Mouse (Mus musculus): ENCODE data around the gene Mnt. TPM values are rescaled to one million over a fixed set of nuclear protein-coding genes. Genes with fewer than 3 reads are reported as not detected.

The Mnt gene
- polyA plus RNA-seq, 1 experiment from 2014 or later, result 9.2 TPM

DNA sequence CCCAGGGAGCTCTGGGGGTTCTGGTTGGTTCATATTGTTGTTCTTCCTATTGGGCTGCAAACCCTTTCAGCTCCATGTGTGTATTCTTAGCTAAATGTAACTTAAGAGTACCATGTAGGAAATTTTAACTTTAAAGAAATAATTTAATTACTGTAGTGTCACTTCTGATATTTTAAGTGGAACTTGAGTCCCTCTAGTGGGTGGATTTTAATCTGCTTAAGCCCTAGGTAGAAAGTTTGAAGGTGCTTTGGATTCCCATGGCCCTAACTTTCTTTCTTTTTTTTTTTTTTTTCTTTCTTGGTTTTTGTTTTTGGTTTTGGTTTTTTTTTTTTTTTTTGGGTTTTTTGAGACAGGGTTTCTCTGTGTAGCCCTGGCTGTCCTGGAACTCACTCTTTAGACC, 14.9 kb upstream of the Mnt start:
- no peak overlapping the region for H3K27ac ChIP-seq (ENCODE audit: low read length)

DNA sequence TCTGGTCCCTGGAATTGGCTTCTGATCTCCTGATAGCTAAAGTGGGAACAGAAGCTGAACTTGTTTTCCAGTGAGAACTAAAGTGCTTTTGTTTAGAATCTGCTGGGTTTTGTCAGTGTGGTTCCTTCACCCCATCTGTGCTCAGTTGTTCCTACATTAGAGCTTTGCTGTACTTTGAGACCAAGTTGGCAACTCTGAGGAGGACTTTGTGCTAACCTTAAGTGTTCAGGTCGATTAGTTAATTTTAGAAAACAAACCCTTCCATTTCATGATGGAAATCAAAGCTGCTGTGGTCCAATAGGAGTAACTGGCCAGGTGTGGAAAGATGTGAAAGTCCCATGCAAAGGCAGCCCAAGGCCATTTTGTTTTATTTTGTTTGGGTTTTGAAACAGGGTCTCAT, 9.8 kb upstream of the Mnt start:
- no peak overlapping the region for H3K4me3 ChIP-seq (replicated peaks; ENCODE audit: low read length)
- no peak for ATAC-seq
- no peak overlapping the region for H3K27ac ChIP-seq (ENCODE audit: low read length)
- no peaks in the 10 kb centered on the region for H3K4me1 ChIP-seq (replicated peaks; ENCODE audit: control insufficient read depth, insufficient read depth, low read length)
- peaks cover 4% of the 10 kb centered on the region; the same call in 1 of the 2 replicates for H3K36me3 ChIP-seq (ENCODE audit: control insufficient read depth, insufficient read depth)
- H3K9me3 ChIP-seq (ENCODE audit: control insufficient read depth, low read length), result no peaks in the 10 kb centered on the region
- no peak overlapping the region for H3K4me2 ChIP-seq (ENCODE audit: low read length)
- 53% methylated on average over 1 of the region's 1 CpGs for WGBS
- H3K9ac ChIP-seq (replicated peaks; ENCODE audit: low read depth, low read length), result no peak overlapping the region
- H3K27me3 ChIP-seq (replicated peaks; ENCODE audit: control insufficient read depth, insufficient read depth, low read length), result no peaks in the 10 kb centered on the region

More for the DNA sequence above, 14.9 kb upstream of the Mnt start:
- no peaks in the 10 kb centered on the region for H3K9me3 ChIP-seq (ENCODE audit: control insufficient read depth, low read length)
- H3K9ac ChIP-seq (replicated peaks; ENCODE audit: low read depth, low read length), result no peak overlapping the region
- no peak overlapping the region for H3K4me2 ChIP-seq (ENCODE audit: low read length)
- no peaks in the 10 kb centered on the region for H3K4me1 ChIP-seq (replicated peaks; ENCODE audit: control insufficient read depth, insufficient read depth, low read length)
- H3K27me3 ChIP-seq (replicated peaks; ENCODE audit: control insufficient read depth, insufficient read depth, low read length), result no peaks in the 10 kb centered on the region
- no peak overlapping the region for H3K4me3 ChIP-seq (replicated peaks; ENCODE audit: low read length)
- peaks cover 4% of the 10 kb centered on the region; the same call in 1 of the 2 replicates for H3K36me3 ChIP-seq (ENCODE audit: control insufficient read depth, insufficient read depth)
- no peak for ATAC-seq

DNA sequence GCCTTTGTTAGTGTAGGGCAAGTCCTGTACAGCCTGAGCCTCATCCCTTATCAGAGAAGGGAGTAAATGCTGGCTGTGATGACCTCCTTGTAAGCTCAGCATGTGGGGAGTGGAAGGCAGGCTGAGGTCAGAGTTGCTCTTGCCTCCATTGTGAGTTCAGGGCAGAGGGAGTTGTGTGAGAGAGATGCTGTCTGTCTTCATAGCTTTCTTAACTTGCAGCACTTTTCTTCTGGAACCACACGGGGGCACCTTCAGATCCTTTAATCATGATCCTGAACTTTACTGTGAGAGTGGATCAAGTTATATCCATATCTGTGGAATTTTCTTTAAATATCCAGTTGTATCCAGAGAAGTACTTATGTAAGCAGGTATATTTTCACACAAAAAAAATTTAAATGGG, 9.3 kb upstream of the Mnt start:
- no peak overlapping the region for H3K27ac ChIP-seq (ENCODE audit: low read length)
- H3K4me3 ChIP-seq (replicated peaks; ENCODE audit: low read length), result no peak overlapping the region
- no peaks in the 10 kb centered on the region for H3K9me3 ChIP-seq (ENCODE audit: control insufficient read depth, low read length)
- peaks cover 4% of the 10 kb centered on the region; the same call in 1 of the 2 replicates for H3K36me3 ChIP-seq (ENCODE audit: control insufficient read depth, insufficient read depth)
- H3K4me2 ChIP-seq (ENCODE audit: low read length), result no peak overlapping the region
- no peaks in the 10 kb centered on the region for H3K27me3 ChIP-seq (replicated peaks; ENCODE audit: control insufficient read depth, insufficient read depth, low read length)
- 26% methylated on average over 1 of the region's 1 CpGs for WGBS
- no peak overlapping the region for H3K9ac ChIP-seq (replicated peaks; ENCODE audit: low read depth, low read length)
- no peak for ATAC-seq
- no peaks in the 10 kb centered on the region for H3K4me1 ChIP-seq (replicated peaks; ENCODE audit: control insufficient read depth, insufficient read depth, low read length)

DNA sequence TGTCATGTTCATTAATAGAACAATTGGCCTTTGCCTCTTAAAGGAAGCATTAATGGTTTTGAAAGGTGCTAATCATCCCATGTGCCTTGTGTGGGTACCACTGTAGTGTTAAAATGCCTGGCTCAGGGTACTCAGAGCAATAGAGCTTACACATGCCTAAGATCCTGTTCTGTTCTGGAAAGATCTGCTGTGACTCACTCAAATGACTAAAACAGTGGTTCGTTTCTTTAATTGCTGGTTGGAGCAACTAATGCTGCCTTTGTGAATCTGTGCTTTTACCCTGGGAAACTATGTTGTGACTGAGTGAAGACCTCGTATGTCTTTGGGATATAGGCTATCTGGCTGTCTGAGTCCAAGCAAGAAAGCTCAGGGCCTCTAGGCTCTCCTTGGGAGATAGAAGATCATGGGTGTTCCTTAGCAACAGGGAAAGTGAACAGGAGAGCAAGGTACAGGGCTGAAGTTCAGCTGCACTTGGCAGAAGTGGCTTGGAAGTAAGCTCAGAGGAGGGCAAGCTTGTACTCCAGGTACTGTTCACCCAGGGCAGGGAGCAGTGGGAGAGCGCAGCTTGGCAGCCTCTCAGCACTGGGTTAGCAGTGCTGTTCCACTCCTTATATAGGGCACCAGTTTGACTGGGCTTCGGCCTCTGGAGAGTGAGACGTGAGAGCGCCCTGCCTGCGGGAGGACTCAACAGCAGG, 7.8 kb upstream of the Mnt start:
- Histone ChIP-seq H3K27me3 (replicated peaks; ENCODE audit: control insufficient read depth, insufficient read depth, low read length) (no peaks in the 10 kb centered on the region), H3K9me3 (ENCODE audit: control insufficient read depth, low read length) (no peaks in the 10 kb centered on the region), H3K4me1 (replicated peaks; ENCODE audit: control insufficient read depth, insufficient read depth, low read length) (no peaks in the 10 kb centered on the region), H3K9ac (replicated peaks; ENCODE audit: low read depth, low read length) (no peak overlapping the region), H3K27ac (ENCODE audit: low read length) (no peak overlapping the region), H3K4me3 (replicated peaks; ENCODE audit: low read length) (no peak overlapping the region), H3K4me2 (ENCODE audit: low read length) (no peak overlapping the region), H3K36me3 (ENCODE audit: control insufficient read depth, insufficient read depth) (0 out of 2 replicates have a peak, but pooled peaks cover under 1% of the 10 kb centered on the region)
- ATAC-seq, result no peak
- WGBS, result 83% methylated on average over 7 of the region's 7 CpGs

DNA sequence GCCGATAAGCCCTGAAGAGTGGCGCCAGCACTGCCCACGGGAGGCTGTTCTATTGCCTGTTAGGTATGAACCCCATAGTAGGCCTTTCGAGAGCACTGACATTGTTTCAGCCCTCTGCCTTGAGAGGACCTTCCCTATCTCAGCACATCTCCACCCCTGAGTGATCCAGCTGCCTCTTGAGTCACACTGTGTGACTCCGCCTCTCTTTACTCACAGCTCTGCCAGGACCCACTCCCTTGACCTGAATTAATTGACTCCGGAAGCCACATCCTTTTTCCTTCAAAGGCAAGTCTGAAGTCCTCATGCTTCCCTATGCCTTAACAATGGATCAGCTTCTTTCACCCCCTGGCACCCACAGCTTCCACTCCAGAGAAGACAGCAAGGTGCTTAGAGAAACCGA, 4.6 kb upstream of the Mnt start:
- H3K9me3 ChIP-seq (ENCODE audit: control insufficient read depth, low read length), result no peaks in the 10 kb centered on the region
- no peaks in the 10 kb centered on the region for H3K36me3 ChIP-seq (ENCODE audit: control insufficient read depth, insufficient read depth)
- peaks cover 7% of the 10 kb centered on the region for H3K4me1 ChIP-seq (replicated peaks; ENCODE audit: control insufficient read depth, insufficient read depth, low read length)
- H3K4me3 ChIP-seq (replicated peaks; ENCODE audit: low read length), result no peak overlapping the region
- no peak overlapping the region for H3K27ac ChIP-seq (ENCODE audit: low read length)
- no peak for ATAC-seq
- no peak overlapping the region for H3K4me2 ChIP-seq (ENCODE audit: low read length)
- no peaks in the 10 kb centered on the region for H3K27me3 ChIP-seq (replicated peaks; ENCODE audit: control insufficient read depth, insufficient read depth, low read length)
- H3K9ac ChIP-seq (replicated peaks; ENCODE audit: low read depth, low read length), result no peak overlapping the region
- 76% methylated on average over 7 of the region's 7 CpGs for WGBS

DNA sequence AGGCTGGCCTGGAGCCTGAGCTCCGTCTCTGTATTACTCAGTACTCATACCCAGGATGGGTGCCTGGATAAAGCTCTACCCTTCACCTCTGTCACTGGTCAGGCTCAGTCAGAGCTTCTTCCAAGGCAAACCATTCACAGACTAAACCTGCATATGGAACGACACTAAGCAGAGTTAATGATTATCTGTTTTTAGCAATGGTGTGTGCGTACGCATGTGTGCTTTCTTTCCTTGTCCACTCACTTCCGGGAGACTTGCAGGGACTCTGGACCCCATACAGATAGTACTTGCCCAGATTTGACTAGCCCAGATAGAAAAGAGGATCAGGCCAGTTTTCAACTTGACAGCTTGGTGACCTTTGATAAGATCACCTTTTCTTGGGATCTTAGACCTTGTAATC, 4.0 kb upstream of the Mnt start:
- H3K27ac ChIP-seq (ENCODE audit: low read length), result no peak overlapping the region
- no peak for ATAC-seq
- no peaks in the 10 kb centered on the region for H3K9me3 ChIP-seq (ENCODE audit: control insufficient read depth, low read length)
- WGBS, result 90% methylated on average over 5 of the region's 5 CpGs
- no peak overlapping the region for H3K4me3 ChIP-seq (replicated peaks; ENCODE audit: low read length)
- no peak overlapping the region for H3K9ac ChIP-seq (replicated peaks; ENCODE audit: low read depth, low read length)
- H3K36me3 ChIP-seq (ENCODE audit: control insufficient read depth, insufficient read depth), result no peaks in the 10 kb centered on the region
- no peak overlapping the region for H3K4me2 ChIP-seq (ENCODE audit: low read length)
- peaks cover 7% of the 10 kb centered on the region for H3K4me1 ChIP-seq (replicated peaks; ENCODE audit: control insufficient read depth, insufficient read depth, low read length)
- H3K27me3 ChIP-seq (replicated peaks; ENCODE audit: control insufficient read depth, insufficient read depth, low read length), result no peaks in the 10 kb centered on the region

DNA sequence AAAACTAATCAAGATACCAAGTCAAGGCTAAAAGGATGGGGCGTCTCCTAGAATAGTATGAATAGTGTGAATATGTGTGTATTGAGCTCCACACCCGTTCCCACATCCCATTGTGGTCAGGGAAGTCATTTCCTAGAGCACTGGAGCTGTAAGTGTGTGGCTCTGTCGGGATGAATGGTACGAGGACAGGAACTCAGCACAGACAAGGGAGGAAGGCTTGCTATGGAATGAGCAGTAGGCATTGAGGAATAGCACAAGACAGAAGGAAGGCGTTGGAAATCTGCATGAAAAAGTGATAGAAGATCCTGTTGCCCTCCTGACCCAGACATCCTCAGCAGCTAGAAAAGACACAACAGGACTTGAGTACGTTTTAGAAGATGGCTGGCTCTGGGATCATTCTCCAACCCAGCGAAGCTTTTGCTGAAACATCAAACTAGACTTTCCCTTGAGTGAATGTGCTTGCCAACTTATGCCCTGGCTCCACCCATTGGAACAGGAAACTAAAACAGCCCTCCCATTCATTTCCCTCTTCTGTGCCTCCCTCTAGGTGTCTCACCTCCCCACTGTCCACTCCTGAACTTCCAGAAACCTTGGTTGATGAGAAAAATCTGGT, 2.8 kb upstream of the Mnt start:
- no peak for ATAC-seq
- 71% methylated on average over 7 of the region's 7 CpGs for WGBS
- Histone ChIP-seq H3K27ac (ENCODE audit: low read length) (no peak overlapping the region), H3K4me2 (ENCODE audit: low read length) (no peak overlapping the region), H3K27me3 (replicated peaks; ENCODE audit: control insufficient read depth, insufficient read depth, low read length) (no peaks in the 10 kb centered on the region), H3K36me3 (ENCODE audit: control insufficient read depth, insufficient read depth) (no peaks in the 10 kb centered on the region), H3K4me3 (replicated peaks; ENCODE audit: low read length) (no peak overlapping the region), H3K9me3 (ENCODE audit: control insufficient read depth, low read length) (no peaks in the 10 kb centered on the region), H3K4me1 (replicated peaks; ENCODE audit: control insufficient read depth, insufficient read depth, low read length) (peaks cover 11% of the 10 kb centered on the region), H3K9ac (replicated peaks; ENCODE audit: low read depth, low read length) (no peak overlapping the region)

DNA sequence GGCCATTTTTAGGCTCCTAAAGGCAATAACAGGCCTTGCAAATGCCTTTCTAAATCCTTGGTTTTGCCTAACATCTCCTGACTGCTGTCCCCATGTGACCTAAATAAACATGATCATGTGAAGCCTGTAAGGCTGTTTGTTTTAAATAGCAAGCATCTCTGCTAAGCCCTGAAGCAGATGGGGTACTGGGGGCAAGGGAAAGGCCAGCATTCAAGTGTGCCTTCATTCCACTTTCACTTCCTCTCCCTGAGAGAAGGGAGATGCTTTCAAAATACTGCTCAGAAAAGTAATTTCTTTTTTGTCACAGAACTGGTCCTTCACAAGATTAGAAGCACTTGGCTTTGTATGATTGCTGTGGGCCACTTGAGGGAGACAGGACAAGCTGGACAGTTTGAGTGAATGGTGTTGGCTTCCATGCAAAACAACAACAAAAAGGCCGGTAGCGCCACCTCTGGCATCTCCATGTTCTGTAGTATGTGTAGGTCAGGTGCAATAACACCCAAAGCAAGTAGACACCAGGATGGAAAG, 2.3 kb upstream of the Mnt start:
- no peak for ATAC-seq
- peaks cover 17% of the 10 kb centered on the region for H3K4me1 ChIP-seq (replicated peaks; ENCODE audit: control insufficient read depth, insufficient read depth, low read length)
- H3K9me3 ChIP-seq (ENCODE audit: control insufficient read depth, low read length), result no peaks in the 10 kb centered on the region
- no peak overlapping the region for H3K4me2 ChIP-seq (ENCODE audit: low read length)
- H3K27me3 ChIP-seq (replicated peaks; ENCODE audit: control insufficient read depth, insufficient read depth, low read length), result no peaks in the 10 kb centered on the region
- no peak overlapping the region for H3K9ac ChIP-seq (replicated peaks; ENCODE audit: low read depth, low read length)
- WGBS, result 10% methylated on average over 2 of the region's 2 CpGs
- H3K4me3 ChIP-seq (replicated peaks; ENCODE audit: low read length), result no peak overlapping the region
- H3K27ac ChIP-seq (ENCODE audit: low read length), result no peak overlapping the region
- H3K36me3 ChIP-seq (ENCODE audit: control insufficient read depth, insufficient read depth), result no peaks in the 10 kb centered on the region

DNA sequence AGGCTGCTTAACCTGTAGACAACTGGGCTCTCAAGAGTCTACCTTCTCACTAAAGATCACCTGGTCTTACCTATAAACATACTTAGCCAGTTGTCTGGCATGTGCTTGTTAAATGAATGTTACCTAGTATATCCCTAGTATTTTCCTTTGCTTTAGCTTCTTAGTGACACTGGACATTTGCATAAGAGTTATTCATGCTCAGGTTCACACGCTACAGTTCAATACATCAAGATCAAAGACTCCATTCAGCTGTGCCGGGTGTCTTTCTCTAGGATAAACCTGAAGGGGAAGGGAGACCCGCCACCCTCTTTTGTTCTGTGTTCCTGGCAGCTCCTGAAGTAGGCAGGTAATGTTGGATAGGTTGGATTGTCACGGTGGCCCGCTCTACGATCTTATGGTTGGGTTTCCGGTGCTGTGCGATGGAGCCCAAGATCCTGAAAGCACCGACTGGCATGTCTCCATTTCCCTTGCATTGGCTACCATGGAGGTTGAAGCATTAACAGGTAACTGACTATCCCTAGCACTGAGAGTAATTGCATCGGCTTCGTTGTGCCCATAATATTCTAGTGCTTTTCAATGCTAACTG, 1.7 kb upstream of the Mnt start:
- Histone ChIP-seq H3K9ac (replicated peaks; ENCODE audit: low read depth, low read length) (0 out of 2 replicates have a peak overlapping the region, but pooled peaks have one; percentile 58), H3K4me1 (replicated peaks; ENCODE audit: control insufficient read depth, insufficient read depth, low read length) (peaks cover 21% of the 10 kb centered on the region), H3K4me2 (ENCODE audit: low read length) (peak overlapping the region; percentile 91), H3K9me3 (ENCODE audit: control insufficient read depth, low read length) (no peaks in the 10 kb centered on the region), H3K36me3 (ENCODE audit: control insufficient read depth, insufficient read depth) (no peaks in the 10 kb centered on the region), H3K27ac (ENCODE audit: low read length) (no peak overlapping the region; the same call in 1 of the 2 replicates), H3K4me3 (replicated peaks; ENCODE audit: low read length) (peak overlapping the region; percentile 84), H3K27me3 (replicated peaks; ENCODE audit: control insufficient read depth, insufficient read depth, low read length) (no peaks in the 10 kb centered on the region)
- 8% methylated on average over 11 of the region's 11 CpGs for WGBS
- no peak for ATAC-seq
